Mouse (Mus musculus) CH12F3 (cell line): ENCODE results near the gene Clip3.

Experiments
- in situ Hi-C: fragments of 300-500 bp; cut with MboI; formaldehyde crosslinking; loops from 2 replicates; pipeline ENCODE4 v1.14.3; 2020; ENCODE audit warnings: low sequenced_read_pairs

Clip3 gene

GRCm38 (mm10) chr7:30291215-30292131 is at the start of gene Clip3:
Clip3 (plus strand) TSS chr7:30291728.
- in situ Hi-C loops: no loop called here

GRCm38 (mm10) chr7:30251956-30252954 is 39.3 kb upstream of the Clip3 start:
- in situ Hi-C loops: no loop called here

DNA sequence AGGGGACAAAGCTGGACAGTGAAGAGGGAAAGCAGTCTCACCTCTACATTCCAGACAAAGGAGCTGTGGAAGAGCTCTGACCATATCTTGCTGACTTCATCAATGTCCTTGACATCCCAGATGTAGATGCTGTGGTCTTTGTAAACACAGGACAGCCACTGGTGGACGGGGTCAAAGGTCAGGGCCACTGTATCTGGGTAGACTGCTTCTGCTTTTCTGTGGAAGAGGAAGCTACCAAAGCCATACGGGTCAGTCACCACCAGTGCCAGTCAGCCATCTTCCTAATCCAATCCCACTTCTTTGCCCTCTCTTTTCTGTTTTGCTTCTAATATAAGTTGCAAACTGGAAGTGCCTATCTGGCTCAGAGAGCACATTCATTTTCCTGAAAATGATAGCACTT is 26.5 kb upstream of the Clip3 start:
- in situ Hi-C loops: no loop called here

DNA sequence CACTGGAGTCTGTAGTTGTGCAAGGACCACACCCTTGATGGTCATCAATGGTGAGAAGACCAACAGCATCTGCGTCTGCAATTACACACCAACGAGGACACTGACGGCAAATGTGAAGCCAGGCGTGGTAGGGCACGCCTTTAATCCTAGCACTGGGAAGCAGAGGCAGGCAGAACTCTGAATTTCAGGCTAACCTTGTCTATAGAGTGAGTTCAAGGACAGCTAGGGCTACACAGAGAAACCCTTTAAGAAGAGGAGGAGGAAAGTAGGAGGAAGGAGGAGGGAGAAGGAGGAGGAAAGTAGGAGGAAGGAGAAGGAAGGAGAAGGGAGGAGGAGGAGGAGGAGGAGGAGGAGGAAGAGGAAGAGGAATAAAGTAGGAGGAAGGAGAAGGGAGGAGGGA is 26.0 kb upstream of the Clip3 start:
- in situ Hi-C loops: no loop called here

GRCm38 (mm10) chr7:30265935-30266334 is 25.6 kb upstream of the Clip3 start:
- in situ Hi-C loops: no loop called here

GRCm38 (mm10) chr7:30266780-30267179 is 24.7 kb upstream of the Clip3 start:
- in situ Hi-C loops: no loop called here

GRCm38 (mm10) chr7:30269641-30270040 is 21.9 kb upstream of the Clip3 start:
- in situ Hi-C loops: no loop called here

DNA sequence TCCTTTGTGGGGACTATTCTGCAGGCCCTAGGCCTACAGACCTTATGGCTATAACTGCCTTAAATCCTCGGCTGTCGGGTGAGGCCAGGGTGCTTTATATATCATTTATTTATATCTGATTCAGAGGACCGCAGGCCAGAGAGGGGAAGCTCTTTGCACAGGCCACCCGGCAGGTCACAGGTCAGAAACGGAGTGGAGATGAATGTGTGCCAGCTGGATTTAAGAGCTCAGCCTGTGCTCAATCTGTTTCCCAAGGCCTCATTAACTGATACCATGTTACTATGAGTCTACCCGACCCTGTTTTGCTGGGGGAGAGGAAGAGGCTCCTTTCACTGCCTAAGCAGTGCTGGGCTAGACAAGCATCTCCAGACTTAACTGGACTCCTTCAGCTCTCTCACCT is 17.1 kb upstream of the Clip3 start:
- in situ Hi-C loops: no loop called here

- in situ Hi-C loops: no loop called here
These were observed 12.6 kb upstream of the Clip3 start for GRCm38 (mm10) chr7:30278911-30279310.

DNA sequence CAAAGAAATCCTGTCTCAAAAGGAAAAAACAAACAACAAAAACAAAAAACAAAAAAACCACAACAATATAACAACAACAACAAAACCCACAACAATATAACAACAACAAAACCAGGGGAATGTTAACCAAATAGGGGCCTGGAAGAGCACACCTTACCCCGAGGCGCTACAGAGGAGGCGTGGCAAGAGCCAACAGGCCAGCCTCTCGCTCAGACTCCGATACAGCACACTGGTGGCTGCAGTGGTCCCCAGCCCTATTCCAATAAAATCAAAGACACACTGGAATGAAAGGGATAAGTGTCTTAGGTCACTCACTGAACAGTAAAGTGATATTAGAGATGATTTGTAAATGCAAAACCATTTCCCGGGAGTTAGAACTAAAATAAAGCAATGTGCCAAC is 12.0 kb upstream of the Clip3 start:
- in situ Hi-C loops: no loop called here

- in situ Hi-C loops: no loop called here
These were observed 11.4 kb upstream of the Clip3 start, which contains the start of the genes Thap8 and Wdr62 for GRCm38 (mm10) chr7:30279951-30280669. Thap8 (plus strand) TSS chr7:30280094. Wdr62 (minus strand) TSS chr7:30280419.

- in situ Hi-C loops: no loop called here
These were observed 10.8 kb upstream of the Clip3 start for GRCm38 (mm10) chr7:30280670-30281138.

DNA sequence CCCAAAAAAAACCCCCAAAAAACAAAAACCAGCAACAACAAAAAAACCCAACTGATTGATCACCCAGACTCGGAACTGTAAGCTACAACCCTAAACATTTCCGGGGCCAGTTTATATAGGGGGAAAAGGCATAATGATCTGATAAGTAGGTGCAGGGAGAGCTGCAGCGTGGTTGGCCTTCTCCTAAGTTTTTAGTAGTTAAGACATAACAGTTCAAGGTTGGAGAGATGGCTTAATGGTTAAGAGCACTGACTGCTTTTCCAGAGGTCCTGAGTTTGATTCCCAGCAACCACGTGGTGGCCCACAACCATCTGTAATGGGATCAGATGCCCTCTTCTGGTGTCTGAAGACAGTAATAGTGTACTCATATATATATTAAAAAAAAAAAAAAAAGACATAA is 10.0 kb upstream of the Clip3 start:
- in situ Hi-C loops: no loop called here

DNA sequence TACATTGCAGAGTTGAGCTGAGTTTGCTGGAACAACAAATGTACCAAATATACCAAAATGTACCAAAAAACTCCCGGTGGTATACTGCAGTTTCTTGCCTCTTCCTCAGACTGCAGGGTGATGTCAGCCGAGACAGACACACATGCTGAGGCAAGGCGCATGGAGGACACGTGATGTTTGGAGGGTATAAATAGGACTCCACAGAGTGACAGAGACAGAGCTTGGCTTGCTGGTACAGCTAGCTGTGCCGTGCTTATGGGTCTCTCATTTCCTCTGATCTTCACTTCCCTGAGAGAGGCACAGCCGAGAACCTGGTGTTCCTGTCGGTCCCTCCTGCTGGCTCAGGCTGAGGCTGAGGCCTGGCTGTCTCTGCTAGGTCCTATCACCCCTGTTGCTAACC is 8.8 kb upstream of the Clip3 start:
- in situ Hi-C loops: no loop called here

- in situ Hi-C loops: no loop called here
These were observed 4.7 kb upstream of the Clip3 start for GRCm38 (mm10) chr7:30286701-30287410.

- in situ Hi-C loops: no loop called here
These were observed 3.5 kb upstream of the Clip3 start for GRCm38 (mm10) chr7:30288046-30288445.

DNA sequence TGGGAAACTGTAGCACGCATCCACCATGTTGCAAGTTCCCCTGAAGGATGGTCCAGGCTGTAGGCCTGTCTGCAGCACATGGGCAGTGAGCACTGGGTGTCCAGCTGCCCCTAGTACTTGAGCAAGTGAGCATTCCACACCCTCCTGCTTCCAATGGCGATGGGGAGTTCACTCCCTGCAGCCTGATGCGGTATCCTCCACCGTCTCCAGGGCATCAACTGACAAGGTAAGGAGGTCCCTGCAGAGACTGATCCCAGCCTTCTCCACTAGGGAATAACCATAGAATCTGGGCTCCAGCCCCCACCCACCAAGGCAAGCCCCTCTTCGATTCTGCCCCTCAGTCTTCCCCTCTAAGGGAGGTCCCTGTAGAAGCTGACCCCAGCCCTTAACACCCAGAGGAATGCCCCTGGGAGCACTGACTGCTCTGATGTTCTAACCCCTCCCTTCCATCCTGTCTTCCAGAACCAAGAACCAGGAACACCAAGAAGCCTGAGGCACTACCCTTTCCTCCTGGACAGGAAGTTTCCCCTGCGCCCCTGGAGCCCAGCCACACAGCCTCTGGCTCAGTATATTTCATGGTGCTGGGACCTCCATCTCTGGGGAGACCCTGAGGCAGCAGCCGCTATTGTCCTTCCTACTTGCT is 2.3 kb upstream of the Clip3 start:
- in situ Hi-C loops: no loop called here

- in situ Hi-C loops: no loop called here
These were observed 1.7 kb upstream of the Clip3 start for GRCm38 (mm10) chr7:30289714-30290399.

DNA sequence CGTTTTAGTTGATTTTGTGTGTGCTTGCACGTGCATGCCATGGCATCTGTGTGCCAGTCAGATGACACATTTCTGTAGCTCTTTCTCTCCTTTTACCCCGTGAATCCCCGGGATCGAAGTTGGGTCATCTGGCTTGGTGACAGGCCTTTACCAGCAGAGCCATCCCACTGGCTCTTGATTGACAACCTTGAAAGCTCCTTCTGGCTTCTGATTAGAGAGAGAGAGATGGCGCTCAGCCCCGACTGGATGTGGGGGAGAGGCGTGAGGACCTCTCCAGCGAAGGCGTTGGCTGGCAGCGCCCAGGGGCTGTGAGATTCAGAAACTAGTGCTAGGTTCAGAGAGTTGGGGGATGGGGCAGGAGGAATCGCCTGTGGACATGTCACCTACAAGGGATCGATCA is 2.3 kb downstream of the Clip3 start:
- in situ Hi-C loops: no loop called here
